Mouse (Mus musculus): ENCODE measurements around the gene Pced1b.

- TF ChIP-seq CTCF (IDR thresholded peaks at IDR 0.05; ENCODE audit: low read depth, low read length) (no peak), POLR2A (IDR thresholded peaks at IDR 0.05; ENCODE audit: extremely low read depth, insufficient read depth, low read length) (no peak)
Observed at GRCm38 (mm10) chr15:97229494-97230077, 17.3 kb upstream of the Pced1b start.
